Mouse (Mus musculus) testis, adult 2 months (tissue): Measurements from ENCODE around the gene Daam1. TPM values are rescaled to one million over a fixed set of nuclear protein-coding genes. Genes with fewer than 3 reads are reported as not detected.

Experiments
- H3K27ac ChIP-seq: fragments of 200-500 bp; 2 replicates; pipeline ENCODE4 v1.5.1; 2012; ENCODE audit warnings: low read depth, low read length; ENCODE audit not compliant: control insufficient read depth, insufficient read depth
- H3K27me3 ChIP-seq: fragments of 200-500 bp; 2 replicates; pipeline ENCODE4 v1.6.1; 2012; ENCODE audit warnings: mild to moderate bottlenecking, low read length, moderate library complexity; ENCODE audit not compliant: control insufficient read depth, insufficient read depth
- H3K36me3 ChIP-seq: fragments of 200-500 bp; 2 replicates; pipeline ENCODE4 v1.6.1; 2012; ENCODE audit warnings: mild to moderate bottlenecking, low read length; ENCODE audit not compliant: control insufficient read depth, insufficient read depth
- H3K4me1 ChIP-seq: fragments of 200-500 bp; 2 replicates; pipeline ENCODE4 v1.6.1; 2012; ENCODE audit warnings: low read length; ENCODE audit not compliant: control insufficient read depth, insufficient read depth
- H3K4me3 ChIP-seq: fragments of 200-500 bp; 2 replicates; pipeline ENCODE4 v1.5.1; 2012; ENCODE audit warnings: low read depth, mild to moderate bottlenecking, low read length, moderate library complexity, mixed read lengths; ENCODE audit not compliant: control insufficient read depth
- CTCF ChIP-seq: fragments of 200-500 bp; IDR thresholded peaks from 2 replicates; pipeline ENCODE4 v1.5.1; 2012; ENCODE audit warnings: low read depth, mild to moderate bottlenecking, inconsistent platforms, low read length, moderate library complexity; ENCODE audit not compliant: control insufficient read depth, insufficient read depth, insufficient replicate concordance
- POLR2A ChIP-seq: fragments of 200-500 bp; IDR thresholded peaks from 2 replicates; pipeline ENCODE4 v1.6.1; 2012; ENCODE audit warnings: low read depth, mild to moderate bottlenecking, inconsistent platforms, low read length, moderate library complexity; ENCODE audit not compliant: control insufficient read depth
- polyA plus RNA-seq: library from polyadenylated mRNA; depleted of rRNA; stranded (reverse); fragments of >200 nt; gene quantifications from 2 replicates; pipeline ENCODE4 v1.2.3, GENCODE M21; 2012; rRNA removed

Gene Daam1
- 5.5 and 6.6 TPM in 2 replicates for polyA plus RNA-seq

- Histone ChIP-seq H3K27ac (peak within 1 kb of the TSS; percentile 91), H3K27me3 (no peaks in the 10 kb centered on the region), H3K36me3 (no peaks in the 10 kb centered on the region), H3K4me3 (peak within 1 kb of the TSS; percentile 98), H3K4me1 (peaks cover 25% of the 10 kb centered on the region)
- TF ChIP-seq CTCF (peak; percentile 12; the same call in 1 of the 2 replicates), POLR2A (peak; percentile 83)
Observed at GRCm38 (mm10) chr12:71830607-71831257, at the start of gene Daam1. TSS of gene Daam1 (plus strand) at chr12:71831078.

GRCm38 (mm10) chr12:71781220-71781619 is 49.7 kb upstream of the Daam1 start:
- Histone ChIP-seq H3K4me1 (peaks cover 3% of the 10 kb centered on the region; the same call in 1 of the 2 replicates), H3K36me3 (no peaks in the 10 kb centered on the region), H3K27ac (no peak overlapping the region), H3K27me3 (no peaks in the 10 kb centered on the region), H3K4me3 (no peak overlapping the region)
- TF ChIP-seq CTCF (no peak), POLR2A (no peak)

- no peak overlapping the region for H3K27ac ChIP-seq
- H3K36me3 ChIP-seq, result no peaks in the 10 kb centered on the region
- H3K4me1 ChIP-seq, result no peaks in the 10 kb centered on the region
- H3K27me3 ChIP-seq, result no peaks in the 10 kb centered on the region
- no peak overlapping the region for H3K4me3 ChIP-seq
- TF ChIP-seq POLR2A, result no peak
- TF ChIP-seq CTCF, result no peak
Observed at GRCm38 (mm10) chr12:71783970-71784369, 46.9 kb upstream of the Daam1 start.

GRCm38 (mm10) chr12:71784666-71785255 is 46.1 kb upstream of the Daam1 start:
- Histone ChIP-seq H3K4me3 (no peak overlapping the region), H3K27ac (no peak overlapping the region), H3K36me3 (no peaks in the 10 kb centered on the region), H3K27me3 (no peaks in the 10 kb centered on the region), H3K4me1 (no peaks in the 10 kb centered on the region)
- no peak for TF ChIP-seq CTCF
- TF ChIP-seq POLR2A, result no peak

- H3K27me3 ChIP-seq, result no peaks in the 10 kb centered on the region
- no peak for TF ChIP-seq POLR2A
- TF ChIP-seq CTCF, result no peak
- H3K36me3 ChIP-seq, result no peaks in the 10 kb centered on the region
- H3K27ac ChIP-seq, result no peak overlapping the region
- no peak overlapping the region for H3K4me3 ChIP-seq
- H3K4me1 ChIP-seq, result no peaks in the 10 kb centered on the region
Observed at GRCm38 (mm10) chr12:71786521-71786920, 44.4 kb upstream of the Daam1 start.

- Histone ChIP-seq H3K4me3 (no peak overlapping the region), H3K36me3 (no peaks in the 10 kb centered on the region), H3K4me1 (no peaks in the 10 kb centered on the region), H3K27ac (no peak overlapping the region), H3K27me3 (no peaks in the 10 kb centered on the region)
- TF ChIP-seq POLR2A (no peak), CTCF (no peak)
Observed at GRCm38 (mm10) chr12:71788791-71789190, 42.1 kb upstream of the Daam1 start.

- Histone ChIP-seq H3K36me3 (no peaks in the 10 kb centered on the region), H3K4me3 (no peak overlapping the region), H3K27me3 (no peaks in the 10 kb centered on the region), H3K4me1 (no peaks in the 10 kb centered on the region), H3K27ac (no peak overlapping the region)
- TF ChIP-seq POLR2A, result no peak
Observed at GRCm38 (mm10) chr12:71790581-71790980, 40.3 kb upstream of the Daam1 start.

GRCm38 (mm10) chr12:71793114-71793513 is 37.8 kb upstream of the Daam1 start:
- no peak overlapping the region; the same call in 1 of the 2 replicates for H3K4me3 ChIP-seq
- no peaks in the 10 kb centered on the region for H3K36me3 ChIP-seq
- no peak overlapping the region for H3K27ac ChIP-seq
- H3K4me1 ChIP-seq, result no peaks in the 10 kb centered on the region
- TF ChIP-seq CTCF (no peak), POLR2A (no peak)
- H3K27me3 ChIP-seq, result no peaks in the 10 kb centered on the region
